Mouse (Mus musculus): ENCODE results near the gene Zfp704.

DNA sequence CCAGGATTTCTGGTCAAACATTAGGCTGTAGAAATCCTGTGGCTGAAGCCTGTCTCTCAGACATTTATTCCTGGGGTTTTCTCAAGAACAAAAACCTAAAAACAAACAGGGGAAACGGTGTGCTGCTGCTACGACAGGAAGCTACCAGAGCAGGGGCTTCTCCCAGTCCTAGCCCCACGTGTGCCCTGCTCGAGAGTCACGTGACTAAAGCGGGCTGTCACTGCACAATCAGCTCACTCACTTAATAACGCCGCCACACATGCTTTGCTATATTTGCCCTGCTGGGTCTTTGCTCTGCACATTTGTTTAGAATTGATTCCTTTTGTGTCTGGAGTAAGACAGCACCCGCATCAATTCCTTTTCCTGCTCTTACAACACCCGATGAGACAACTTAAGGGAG lies 202.1 kb downstream of the Zfp704 start:
- TF ChIP-seq CTCF (IDR thresholded peaks at IDR 0.05; ENCODE audit: control insufficient read depth, insufficient read depth, insufficient replicate concordance, low read depth, low read length) (no peak), POLR2A (IDR thresholded peaks at IDR 0.05; ENCODE audit: control insufficient read depth, low read depth, low read length) (no peak)
